Mouse (Mus musculus) ES-E14 (cell line): ENCODE measurements around the gene Ncbp1.

Source experiments
- CHD2 ChIP-seq: IDR thresholded peaks from 2 replicates; pipeline ENCODE4 v1.6.1; 2014; ENCODE audit warnings: mild to moderate bottlenecking, low read depth, low read length, inconsistent platforms
- ZC3H11A ChIP-seq: IDR thresholded peaks from 2 replicates; pipeline ENCODE4 v1.6.1; 2012; ENCODE audit warnings: low read depth, mild to moderate bottlenecking, inconsistent platforms, low read length, borderline replicate concordance

GRCm38 (mm10) chr4:46182181-46182580 is 43.8 kb downstream of the Ncbp1 start:
- TF ChIP-seq CHD2 (no peak), ZC3H11A (no peak)
